Mouse (Mus musculus) lung, postnatal 0 days (tissue): ENCODE results near the gene Unc45a.

Experiments used
- CTCF ChIP-seq: IDR thresholded peaks from 2 replicates; pipeline ENCODE4 v1.5.1; 2016; ENCODE audit warnings: antibody characterized with exemption, mild to moderate bottlenecking
- EP300 ChIP-seq: IDR thresholded peaks from 2 replicates; pipeline ENCODE4 v1.6.1; 2016; ENCODE audit warnings: antibody characterized with exemption, mild to moderate bottlenecking, control low read depth

DNA sequence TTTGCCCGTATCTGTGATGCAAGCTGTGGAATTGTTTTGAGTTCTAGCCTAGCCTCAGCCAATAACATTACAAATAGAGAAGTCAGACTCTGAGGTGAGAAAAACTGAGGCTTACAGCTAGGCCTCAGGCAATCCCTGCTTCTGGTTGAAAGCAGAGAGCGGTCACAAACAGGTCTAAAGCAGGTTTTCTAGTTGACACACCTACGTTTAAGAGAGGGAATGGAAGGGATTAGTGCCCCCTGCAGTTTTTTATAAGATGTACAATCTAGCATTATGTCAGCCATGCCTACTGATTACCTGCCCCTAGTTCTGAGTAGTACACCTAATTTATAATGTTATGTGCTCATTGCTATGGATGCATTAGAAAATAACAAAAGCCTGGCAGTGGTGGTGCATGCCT lies 33.0 kb downstream of the Unc45a start:
- TF ChIP-seq EP300 (no peak), CTCF (peak; percentile 39)
